Mouse (Mus musculus): Measurements from ENCODE around the gene Ccdc167.
"Not testable (repeated sequence)": the region's sequence is repeated elsewhere in the genome, so short reads cannot be mapped to it uniquely, and the experiment has no call there.

Ccdc167 gene

DNA sequence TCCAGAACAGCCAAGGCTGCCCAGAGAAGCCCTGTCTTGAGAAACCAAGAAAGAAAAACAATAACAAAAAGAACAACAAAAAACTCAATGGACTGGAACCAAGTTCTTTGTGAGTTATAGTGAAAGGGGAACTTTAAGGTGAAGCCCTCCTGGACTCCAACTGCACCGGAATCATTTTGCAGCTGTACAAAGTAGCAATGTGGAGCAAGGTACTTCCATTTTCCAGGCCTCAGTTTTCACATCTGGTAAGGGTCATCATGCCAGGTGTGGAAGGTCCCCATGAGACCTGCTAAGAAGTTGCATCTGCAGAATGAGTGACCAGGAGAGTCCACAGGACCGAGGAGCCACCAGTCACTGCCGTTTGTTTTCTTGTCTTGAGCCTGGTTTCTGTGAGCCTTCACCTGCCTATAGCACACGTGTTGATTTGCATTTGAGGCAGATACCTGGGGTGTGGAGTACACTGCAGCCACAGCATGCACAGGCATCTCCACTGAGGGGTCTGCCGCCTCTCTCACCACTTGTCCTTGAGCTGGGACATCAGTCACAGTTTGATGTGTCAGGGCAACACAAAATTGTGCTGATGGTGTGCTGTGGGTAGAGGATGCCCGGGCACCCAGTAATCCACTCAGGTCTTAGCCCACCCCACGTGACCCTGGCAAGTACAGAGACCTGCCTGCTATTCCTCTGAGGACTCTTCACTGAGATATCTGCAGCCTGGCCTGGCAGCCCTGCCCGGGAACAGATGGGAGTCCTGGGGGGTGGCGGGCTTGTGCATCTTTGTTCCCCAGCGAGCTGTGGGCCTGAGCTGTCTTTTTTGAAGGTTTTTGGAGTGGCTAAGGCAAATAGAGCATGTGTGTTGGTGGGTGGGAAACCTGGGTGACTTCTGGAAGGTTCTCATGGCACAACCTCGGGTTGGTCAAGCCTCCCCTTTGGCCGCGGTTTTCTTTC lies 3.1 kb upstream of the Ccdc167 start:
- peak; percentile 90 for DNase-seq

DNA sequence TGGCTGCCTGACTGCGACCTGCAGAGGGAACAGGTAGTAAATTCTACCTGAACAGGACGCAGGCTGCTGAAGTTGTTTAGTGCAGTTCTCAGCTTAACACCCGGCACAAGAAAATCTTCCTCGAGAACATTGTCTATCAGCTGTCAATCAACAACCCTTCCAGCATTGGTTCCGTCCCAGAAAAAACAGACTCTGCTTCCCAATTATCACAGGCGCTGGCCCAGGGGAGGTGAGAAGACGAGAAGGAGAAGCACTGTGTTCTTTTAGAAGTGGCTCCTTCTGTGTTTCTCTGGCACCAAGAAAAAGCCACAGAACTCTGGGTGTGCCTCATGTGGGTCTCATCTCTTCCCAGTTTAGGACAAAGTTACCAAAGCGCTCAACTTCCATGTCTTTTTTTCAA lies 1.8 kb upstream of the Ccdc167 start:
- no peak for DNase-seq

DNA sequence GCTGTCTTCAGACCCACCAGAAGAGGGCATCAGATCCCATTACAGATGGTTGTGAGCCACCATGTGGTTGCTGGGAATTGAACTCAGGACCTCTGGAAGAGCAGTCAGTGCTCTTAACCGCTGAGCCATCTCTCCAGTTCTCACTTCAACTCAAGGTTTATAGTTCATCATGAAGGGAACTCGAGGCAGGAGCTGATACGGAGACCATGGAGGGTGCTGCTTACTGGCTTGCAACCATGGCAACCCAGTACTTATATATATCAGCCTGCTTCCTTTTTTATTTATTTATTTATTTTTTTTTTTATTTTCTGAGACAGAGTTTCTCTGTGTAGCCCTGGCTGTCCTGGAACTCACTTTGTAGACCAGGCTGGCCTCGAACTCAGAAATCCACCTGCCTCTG lies 3.1 kb downstream of the Ccdc167 start:
- not testable (repeated sequence) for DNase-seq

DNA sequence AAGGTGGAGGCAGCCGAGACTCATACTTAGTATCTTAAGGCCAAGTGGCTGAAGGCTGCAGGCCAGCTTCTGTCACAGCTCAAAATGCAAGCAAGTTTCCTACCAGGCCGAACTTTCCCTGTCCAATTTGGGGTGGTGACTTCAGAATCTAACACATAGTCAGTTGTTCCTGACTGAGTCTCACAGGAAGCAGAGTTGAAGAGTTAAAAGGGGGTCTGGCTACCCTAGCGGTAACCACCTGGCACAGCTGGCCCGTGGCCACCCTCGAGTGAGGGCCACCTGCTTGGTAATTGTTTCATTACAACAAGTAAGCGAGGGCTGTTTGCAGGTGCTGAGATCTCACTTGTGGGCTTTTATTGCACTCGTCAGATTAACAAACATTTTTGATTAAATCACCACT lies 4.3 kb downstream of the Ccdc167 start:
- peak; percentile 60 for DNase-seq

DNA sequence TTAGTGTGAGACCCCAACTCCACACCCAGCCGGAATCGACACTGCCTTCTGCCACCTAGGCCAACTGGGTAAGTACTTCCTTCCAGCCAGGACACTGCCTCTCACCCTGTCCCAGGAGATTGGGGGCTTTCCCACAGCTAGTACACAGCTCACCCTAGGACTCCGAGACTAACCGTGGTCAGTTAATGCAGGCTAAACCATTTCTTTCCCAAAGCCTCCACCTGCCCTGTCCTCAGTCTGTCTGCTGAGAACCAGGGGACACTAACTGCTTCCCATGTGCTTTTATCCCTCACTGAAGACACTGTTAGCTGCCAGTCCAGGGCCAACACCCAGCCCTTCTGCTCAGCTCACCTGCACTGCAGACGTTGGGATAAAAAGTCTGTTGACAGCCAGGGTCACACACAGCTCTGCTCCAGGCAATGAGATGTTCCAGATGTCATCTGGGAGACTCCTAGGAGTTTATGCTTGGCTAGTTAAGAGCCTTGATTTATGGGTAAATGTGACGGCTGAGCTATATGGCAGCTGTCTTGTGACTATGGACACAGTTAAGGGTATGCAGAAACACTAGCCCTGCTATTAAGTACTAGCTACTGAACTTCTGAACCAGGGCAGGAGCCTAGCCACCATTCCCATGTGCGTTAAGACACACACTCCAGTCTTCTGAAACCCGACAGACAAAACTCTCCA lies 5.0 kb downstream of the Ccdc167 start:
- no peak for DNase-seq

DNA sequence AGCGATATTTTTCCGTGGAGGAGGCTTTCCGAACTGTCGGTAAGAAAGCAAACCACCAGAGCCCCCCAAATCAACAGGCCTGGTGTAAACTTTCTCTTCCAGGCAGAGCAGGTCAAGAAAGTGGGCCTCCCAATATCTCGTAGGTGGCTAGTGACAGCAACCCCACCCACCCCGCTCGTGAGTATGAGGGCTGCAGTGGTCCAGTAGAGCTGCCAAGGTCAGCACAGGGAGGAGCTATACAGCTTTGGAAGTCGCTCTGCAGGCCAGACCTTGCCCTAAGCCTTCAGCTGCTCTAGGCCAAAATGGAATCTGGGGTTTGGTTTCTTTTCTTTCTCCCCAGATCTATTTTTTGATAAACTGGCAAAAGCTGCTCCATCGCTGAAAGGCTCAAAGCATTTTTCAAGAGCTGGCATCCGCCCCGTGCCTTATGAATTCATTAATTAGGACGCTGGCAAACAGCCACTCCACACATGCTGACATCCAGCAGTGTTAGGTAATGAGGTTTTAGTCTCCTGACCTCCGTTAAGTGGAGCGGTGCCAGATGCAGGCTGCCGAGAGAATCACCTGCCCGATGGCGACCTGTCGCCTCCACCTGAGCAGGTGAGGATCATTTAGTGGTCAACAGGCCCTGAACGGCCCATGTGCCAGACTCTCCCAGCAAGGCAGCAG lies 5.6 kb downstream of the Ccdc167 start:
- DNase-seq, result peak; percentile 96

DNA sequence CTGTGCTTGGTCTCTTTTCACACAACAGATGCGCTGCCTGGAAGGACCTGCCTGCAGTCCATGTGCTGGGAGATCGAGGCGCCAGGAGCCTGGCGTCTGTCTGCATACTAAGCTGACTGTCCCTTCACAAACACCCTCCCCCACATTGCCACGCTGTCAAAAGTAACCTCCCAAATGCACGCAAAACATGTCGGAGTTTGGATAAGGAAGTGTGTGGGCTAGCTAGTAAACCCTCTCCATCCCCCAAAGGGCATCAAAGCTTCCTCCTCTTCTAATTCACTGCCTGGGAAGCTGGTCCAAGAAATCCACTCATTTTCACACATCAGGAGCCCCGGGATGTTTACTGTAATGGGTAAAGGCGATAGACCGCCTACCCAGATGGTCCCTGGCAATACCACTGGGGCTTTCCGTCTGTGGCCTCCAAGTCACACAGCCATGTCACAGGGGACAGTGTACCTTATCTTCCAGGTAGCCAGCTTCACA lies 6.2 kb downstream of the Ccdc167 start:
- peak; percentile 58 for DNase-seq

DNA sequence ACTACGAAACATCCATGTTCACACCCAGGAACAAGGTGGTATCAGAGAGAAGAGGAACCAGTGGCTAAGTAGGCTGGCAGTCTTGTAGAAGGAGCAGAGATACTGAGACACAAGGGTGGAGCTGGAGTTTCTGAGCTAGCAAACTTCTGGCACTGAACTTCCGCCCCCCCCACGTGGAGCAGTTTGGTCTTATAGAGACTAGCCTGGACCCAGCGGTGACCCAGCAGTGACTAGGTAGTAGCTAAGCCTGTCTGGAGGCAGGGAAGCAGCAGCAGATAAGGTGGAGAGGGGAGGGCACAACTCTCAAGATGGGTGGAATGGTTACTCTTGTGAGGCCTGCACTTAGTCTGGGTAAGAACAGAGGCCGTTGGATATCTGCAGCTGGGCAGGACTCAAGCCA lies 8.1 kb downstream of the Ccdc167 start:
- DNase-seq, result no peak

DNA sequence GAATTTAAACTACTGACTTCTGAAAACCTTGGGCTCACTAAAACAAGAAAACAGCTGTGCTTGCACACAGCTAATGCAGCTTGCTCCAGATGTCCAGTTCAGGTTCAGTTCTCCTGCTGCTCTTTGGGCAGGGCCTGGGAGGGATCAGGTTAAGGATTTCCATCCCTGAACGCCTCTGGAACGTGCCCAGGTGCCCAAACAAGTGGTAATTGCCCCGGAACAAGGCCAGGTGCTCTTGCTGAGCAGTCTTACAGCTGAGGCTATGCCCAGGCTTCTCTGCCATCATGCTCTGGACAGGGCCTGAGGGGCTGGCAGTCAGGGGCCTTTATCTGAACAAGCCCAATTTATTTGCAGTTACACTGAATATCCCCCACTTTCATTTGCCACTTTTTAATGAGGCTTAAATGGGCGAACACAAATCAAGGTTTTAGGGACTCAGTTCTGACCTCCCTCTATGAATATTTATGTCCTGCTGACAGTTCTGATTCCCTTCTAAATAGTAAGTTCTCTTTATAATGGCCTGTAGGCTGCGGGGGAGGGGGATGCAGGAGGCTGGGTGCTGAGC lies 9.8 kb downstream of the Ccdc167 start:
- DNase-seq, result no peak

DNA sequence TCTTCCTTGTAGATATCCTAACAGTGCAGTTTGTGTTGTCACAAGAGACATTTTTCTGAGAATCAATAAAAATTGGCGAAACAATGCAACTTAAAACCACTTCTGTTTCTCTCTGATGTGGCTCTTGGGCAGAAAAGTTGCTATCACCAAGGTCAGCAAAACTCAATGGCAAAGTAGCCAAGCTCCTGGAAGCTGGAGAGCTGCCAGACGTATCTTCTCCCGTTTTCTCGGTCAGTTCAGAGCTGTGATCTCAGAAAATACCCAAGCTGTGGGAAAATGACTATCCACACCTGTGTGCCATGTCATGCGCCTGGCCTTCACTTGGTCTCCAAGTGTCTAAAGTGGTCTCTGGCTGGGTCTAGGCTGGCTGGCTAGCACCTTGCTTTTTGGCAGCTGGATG lies 11.0 kb downstream of the Ccdc167 start:
- DNase-seq, result no peak

DNA sequence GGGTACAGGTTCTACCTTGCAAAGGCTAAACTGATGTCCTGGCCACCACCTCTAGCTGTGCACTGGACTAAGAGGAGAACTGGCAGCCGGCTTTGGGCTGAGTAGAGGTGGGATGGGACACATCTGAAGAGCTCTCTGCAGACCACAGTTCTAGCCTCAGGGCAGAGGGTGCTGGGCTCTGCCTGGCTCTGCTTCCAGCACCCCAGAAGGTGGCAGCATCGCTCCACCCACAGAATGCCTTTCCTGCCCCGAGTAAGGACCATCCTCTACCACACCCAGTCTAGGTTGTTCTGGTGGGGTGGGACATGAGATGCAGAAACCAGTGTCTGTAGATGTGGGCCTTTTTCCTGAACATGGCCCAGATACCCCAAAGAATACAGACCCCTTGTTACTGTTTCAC lies 12.1 kb downstream of the Ccdc167 start:
- DNase-seq, result peak; percentile 56

DNA sequence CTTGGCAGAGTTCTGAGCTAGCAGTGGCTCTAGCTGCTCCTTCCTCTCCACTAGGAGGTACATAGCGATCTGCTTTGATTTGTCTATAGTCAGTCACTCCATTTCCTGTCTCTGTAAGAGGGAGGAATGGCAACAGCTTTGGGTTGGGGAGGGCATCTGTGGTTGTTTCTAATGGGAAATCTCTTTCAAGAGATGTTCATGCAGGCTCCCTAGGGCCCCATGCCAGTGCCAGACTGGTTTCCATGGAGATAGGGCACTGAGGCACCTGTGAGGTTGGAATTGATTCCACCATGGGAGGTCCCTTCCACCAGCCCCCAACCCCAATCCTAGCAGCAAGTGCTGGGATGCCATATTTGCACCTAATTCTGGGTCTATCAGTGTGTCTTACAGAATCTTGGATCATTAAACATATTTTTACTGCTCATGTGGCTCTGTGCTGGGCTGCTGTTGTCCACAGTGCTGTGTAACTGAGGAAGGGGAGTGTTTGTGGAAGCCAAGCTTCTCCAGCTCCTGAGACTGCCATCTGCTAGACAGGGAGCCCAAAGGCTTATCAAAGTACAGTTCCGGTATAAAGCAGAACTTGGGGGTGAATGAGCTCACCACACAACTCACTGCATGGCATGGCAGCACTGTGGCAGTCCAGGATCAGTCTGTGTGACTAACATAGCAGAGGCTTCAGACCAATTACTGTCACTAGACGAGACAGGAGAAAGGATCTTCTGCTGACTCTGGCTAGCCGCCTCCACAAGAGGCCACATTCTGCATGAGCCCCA lies 13.7 kb downstream of the Ccdc167 start:
- DNase-seq, result no peak

DNA sequence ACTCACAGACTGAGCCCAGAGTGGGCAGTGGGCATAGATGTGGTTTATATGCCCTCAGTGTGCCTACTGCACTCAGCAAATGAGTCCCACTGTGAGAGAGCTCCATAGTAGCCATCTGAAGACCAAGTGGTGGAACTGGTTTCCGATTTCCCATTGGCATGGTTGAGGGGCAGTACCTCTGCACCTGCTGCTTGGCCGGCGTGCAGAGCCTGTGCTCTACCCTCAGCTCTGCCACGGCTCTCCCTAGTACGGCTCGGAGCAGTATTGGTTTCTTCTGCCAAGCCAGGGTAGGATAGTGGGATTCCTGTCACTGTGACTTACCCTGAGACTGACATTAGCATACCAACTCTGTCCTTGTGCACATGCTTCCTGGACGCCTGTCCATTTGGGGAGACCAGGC lies 16.3 kb downstream of the Ccdc167 start:
- DNase-seq, result no peak

DNA sequence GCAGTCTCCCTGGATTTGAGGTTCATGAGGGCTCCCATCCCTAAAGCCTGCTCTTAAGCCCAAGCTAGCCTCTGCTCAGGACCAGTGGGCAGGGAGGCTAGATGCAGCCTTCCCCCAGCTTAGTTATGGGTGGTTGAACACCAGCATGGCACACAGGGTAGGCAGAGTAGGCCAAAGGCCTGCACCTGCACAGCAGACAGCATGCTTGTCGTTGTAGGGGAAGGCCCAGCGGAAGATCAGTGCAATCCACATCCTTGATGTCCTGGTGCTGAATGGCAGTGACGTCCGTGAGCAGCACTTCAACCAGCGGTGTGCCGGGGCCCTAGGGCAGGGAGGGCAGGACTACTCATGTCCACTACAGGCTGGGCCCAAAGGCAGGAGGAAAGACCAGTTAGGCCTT lies 18.4 kb downstream of the Ccdc167 start:
- no peak for DNase-seq

DNA sequence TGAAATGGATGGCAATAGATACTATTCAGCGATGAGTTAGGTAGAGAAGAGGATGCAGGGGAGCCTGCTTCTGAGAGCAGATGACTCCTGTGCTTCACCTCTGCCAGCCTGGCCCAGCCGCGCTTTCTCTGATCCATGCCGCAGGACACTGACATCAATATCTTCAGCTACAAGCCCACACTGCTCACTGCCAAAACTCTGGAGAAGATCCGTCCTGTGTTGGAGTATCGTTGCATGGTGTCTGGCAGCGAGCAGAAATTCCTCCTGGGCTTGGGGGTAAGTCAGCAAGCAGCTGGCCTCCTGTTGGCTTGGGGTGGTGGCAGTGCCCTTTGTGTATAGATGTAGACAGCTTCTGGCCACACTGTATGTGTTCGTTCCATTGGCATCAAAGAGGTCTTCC lies 19.9 kb downstream of the Ccdc167 start:
- no peak for DNase-seq

DNA sequence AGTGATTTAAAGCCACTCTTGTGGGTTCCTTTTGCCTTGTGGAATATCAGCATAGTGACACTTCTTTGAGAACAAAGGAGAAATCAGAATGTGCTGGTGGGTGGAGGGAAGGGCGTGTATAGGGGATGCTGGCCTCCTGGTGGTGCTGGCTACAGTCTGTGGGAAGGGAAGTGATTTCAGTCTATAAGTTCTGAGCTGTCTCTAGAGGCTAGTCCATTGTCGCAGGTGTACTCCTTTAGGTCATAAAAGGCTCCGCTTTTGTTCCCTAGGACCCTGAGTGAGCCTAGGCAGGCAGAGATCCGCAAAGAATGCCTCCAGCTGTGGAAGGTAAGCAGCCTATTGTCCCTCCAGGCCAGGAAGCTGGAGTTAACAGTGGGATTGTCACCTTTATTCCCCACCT lies 22.3 kb downstream of the Ccdc167 start:
- DNase-seq, result no peak

DNA sequence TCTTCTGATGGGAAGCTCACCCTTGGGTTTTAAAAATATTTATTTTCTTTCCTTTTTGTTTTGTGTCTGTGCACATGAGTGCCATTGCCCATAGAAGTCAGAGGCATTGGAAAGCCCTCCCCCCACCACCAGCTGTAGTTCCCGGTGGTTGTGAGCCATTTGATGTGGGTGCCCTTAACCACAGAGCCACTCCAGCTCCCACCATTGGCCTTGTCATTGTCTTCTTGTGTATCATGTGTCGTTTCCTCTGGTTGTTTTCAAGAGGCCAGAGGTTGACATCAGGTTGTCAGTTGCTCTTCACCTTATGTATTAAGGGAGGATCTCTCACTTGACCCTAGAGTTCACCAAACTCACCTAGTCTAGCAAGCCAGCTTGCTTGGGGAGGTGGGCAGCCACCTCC lies 23.3 kb downstream of the Ccdc167 start:
- no peak for DNase-seq

DNA sequence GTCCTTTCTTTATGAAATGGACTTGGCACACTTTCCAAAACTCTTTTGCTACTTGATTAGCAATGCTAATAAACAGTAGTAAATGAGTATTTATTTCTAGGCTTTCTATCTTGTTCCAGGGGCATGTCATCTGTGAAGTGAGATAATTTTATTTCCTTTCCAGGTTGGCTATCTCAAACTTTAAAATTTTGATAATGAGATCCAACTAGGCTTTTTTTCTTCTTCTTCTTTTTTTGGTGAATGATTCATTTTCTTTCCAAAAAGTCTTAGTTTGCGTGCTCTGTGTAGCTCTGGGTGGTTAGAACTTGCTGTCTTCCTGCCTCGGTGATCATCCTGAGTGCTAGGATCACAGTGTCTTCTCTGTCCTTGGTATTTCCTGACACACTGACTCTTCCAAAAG lies 24.0 kb downstream of the Ccdc167 start:
- DNase-seq, result no peak

DNA sequence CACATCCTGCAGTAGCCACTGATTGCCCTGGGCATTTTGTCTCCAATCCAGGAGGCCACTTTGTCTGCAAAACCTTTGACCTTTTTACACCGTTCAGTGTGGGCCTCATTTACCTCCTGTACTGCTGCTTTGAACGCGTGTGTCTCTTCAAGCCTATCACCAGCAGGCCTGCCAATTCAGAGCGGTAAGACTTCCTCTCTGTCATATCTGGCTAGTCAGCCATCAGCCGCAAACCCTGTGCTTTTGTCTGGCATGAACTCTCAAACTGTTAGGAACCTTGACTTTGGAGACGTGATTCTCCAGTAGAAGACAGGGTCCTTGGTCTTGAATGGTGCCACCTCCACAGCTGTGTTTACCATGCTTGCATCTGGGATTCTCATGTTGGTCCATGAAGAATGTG lies 26.6 kb downstream of the Ccdc167 start:
- DNase-seq, result no peak

DNA sequence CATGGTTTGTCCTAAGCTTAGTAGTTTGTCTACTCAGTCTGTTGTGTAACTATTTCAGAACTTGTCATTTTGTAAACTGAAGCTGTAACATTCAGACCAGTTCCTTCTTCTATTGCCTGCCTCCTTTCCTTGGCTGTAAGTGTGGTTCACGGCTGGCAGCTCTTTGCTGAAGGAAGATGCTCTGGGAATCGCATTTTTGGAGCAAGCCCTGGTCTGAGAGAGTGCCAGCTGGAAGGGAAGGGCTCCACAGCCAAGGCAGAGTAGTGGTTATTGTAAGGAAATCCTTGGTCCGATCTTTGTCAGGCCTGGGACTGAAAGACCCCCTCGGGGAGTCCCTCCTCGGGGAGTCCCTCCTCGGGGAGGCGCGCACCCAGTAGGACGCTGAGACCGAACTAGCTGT lies 28.2 kb downstream of the Ccdc167 start:
- peak; percentile 71 for DNase-seq

DNA sequence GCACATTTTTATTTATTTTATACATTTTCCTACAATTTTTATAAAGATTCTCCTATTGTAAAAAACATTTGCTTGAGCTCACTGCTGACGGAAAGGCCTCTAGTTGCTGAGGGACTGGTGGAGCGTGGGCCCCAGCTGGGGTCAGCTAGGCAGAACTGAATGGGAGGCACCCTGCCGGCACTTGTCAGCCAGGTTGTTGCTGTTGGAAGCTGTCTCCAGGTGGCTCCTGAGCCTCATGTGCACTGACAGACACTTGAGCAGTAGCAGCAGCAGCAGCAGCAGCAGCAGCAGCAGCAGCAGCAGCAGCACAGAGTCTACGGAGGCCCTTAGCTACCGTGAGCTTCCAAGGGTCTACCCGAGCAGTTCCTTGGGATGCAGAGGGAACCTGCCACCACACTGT lies 29.5 kb downstream of the Ccdc167 start:
- no peak for DNase-seq

DNA sequence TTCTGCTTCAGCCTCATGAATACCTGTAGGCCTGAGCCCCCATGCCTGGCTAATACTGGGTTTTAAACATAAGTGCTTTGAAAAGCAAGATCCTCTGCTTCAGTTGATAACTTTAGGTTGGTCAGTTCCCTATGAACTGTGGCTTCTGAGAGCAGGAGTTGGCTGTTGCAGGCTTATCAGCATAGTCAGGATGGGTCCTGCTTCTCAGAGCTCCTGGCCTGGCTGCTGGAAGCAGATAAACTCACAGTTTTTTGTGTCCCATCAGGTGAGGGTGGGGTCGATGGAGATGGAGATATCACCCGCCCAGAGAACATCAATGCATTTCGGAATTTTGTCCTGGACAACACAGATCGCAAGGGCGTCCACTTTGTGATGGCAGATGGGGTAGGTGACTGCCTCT lies 30.1 kb downstream of the Ccdc167 start:
- no peak for DNase-seq

DNA sequence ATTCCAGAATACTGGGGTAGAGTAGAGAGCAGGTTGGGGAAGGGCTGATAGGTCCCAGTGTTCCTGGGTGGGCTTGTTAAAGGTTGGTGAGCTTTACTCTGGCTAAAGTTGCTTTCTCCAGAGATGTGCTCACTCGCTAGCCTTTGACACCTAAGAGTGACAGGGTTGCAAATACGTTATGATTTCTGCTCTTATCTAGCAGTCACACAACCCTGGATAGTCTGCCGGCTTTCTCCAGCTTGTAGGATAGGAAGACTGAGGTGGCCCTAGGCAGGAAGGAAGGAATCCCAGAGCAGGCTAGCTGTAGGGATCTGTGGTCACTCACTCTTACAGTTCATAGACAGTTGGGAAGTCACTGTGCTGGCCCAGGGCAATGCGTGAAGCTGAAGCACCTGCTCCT lies 32.6 kb downstream of the Ccdc167 start:
- DNase-seq, result no peak

Measured in cerebellum, adult 9-10 months (tissue).